Mouse (Mus musculus) kidney, postnatal 0 days (tissue): Measurements from ENCODE around the gene Lpcat3. TPM values are rescaled to one million over a fixed set of nuclear protein-coding genes. Genes with fewer than 3 reads are reported as not detected.

Experiments
- ATAC-seq: fragments of 200-750 bp; cut with Nextera tagmentation; replicated peaks from 2 replicates; pipeline ENCODE4 v1.8.0; 2017; ENCODE audit warnings: low read depth, moderate number of reproducible peaks, moderate TSS enrichment, moderate library complexity; ENCODE audit not compliant: low FRiP score
- DNase-seq: peaks from one replicate; pipeline ENCODE4 v3.0.0-alpha.2; 2016; ENCODE audit warnings: low spot score
- H3K27ac ChIP-seq: fragments of 300-500 bp; sonication (generic); 2 replicates; pipeline ENCODE4 v1.5.1; 2014; ENCODE audit warnings: mild to moderate bottlenecking
- H3K27me3 ChIP-seq: fragments of 300-500 bp; sonication (generic); 2 replicates; pipeline ENCODE4 v1.6.1; 2014; ENCODE audit warnings: low read length, mixed read lengths; ENCODE audit not compliant: insufficient read depth
- H3K36me3 ChIP-seq: fragments of 300-500 bp; sonication (generic); 2 replicates; pipeline ENCODE4 v1.6.1; 2014; ENCODE audit warnings: low read length, mixed read lengths; ENCODE audit not compliant: insufficient read depth
- H3K4me1 ChIP-seq: fragments of 300-500 bp; sonication (generic); replicated peaks from 2 replicates; pipeline ENCODE4 v1.6.1; 2014; ENCODE audit warnings: antibody characterized with exemption, low read length, mixed read lengths; ENCODE audit not compliant: insufficient read depth
- H3K4me2 ChIP-seq: fragments of 300-500 bp; sonication (generic); 2 replicates; pipeline ENCODE4 v1.6.1; 2014; ENCODE audit warnings: mild to moderate bottlenecking, low read length, moderate library complexity, mixed read lengths
- H3K4me3 ChIP-seq: fragments of 300-500 bp; sonication (generic); replicated peaks from 2 replicates; pipeline ENCODE4 v1.5.1; 2014; ENCODE audit warnings: low read depth, low read length
- H3K9ac ChIP-seq: fragments of 300-500 bp; sonication (generic); 2 replicates; pipeline ENCODE4 v1.6.1; 2014; ENCODE audit warnings: low read depth, low read length
- H3K9me3 ChIP-seq: fragments of 300-500 bp; sonication (generic); replicated peaks from 2 replicates; pipeline ENCODE4 v1.6.1; 2016; ENCODE audit warnings: low read length, inconsistent platforms, mixed read lengths
- CTCF ChIP-seq: IDR thresholded peaks from 2 replicates; pipeline ENCODE4 v1.5.1; 2016; ENCODE audit warnings: antibody characterized with exemption, low read depth, mild to moderate bottlenecking, moderate library complexity
- WGBS: fragments of 180-500 bp; shearing (Covaris S2); extraction: QIAGEN DNeasy Blood & Tissue Kit; methylation state at CpG from one replicate; pipeline ENCODE4 v1.1.7; 2014; 5-methylcytosine and 5-hydroxymethylcytosine counted together
- polyA plus RNA-seq: library from polyadenylated mRNA; unstranded; fragments of >200 nt; fragmentation: Nextera tagmentation; extraction: Ambion mirVana; gene quantifications from 2 replicates; pipeline ENCODE4 v1.2.1, GENCODE M21; 2015

Lpcat3 gene
- polyA plus RNA-seq, 1 experiment from 2014 or later: 90.6 TPM

DNA sequence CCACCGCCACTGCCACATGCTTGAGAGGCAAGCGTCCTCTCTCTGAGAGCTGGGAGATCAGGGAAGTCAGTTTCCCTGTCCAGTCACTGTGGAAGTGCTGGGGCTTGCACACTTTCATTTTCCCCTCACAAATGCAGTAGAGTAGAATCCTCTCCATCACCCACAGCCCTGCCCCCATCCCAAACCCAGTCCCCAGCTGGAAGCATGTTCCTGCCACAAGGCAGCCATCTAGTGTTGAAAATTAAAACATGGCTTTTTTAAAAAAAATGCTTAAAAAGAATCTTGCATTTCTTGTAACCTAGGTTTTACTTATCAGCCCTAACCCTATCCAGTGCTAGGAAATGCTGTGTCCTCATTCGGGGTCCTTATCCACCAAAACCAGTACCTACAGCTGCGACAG is 22.8 kb upstream of the Lpcat3 start:
- Histone ChIP-seq H3K9me3 (no peaks in the 10 kb centered on the region), H3K4me1 (no peaks in the 10 kb centered on the region), H3K9ac (no peak overlapping the region), H3K4me2 (no peak overlapping the region), H3K36me3 (no peaks in the 10 kb centered on the region), H3K27me3 (no peaks in the 10 kb centered on the region), H3K4me3 (no peak overlapping the region), H3K27ac (no peak overlapping the region)
- no peak for ATAC-seq
- 73% methylated on average over 4 of the region's 4 CpGs for WGBS
- peak; percentile 42; the same call in 1 of the 2 replicates for TF ChIP-seq CTCF
- peak; percentile 21 for DNase-seq

DNA sequence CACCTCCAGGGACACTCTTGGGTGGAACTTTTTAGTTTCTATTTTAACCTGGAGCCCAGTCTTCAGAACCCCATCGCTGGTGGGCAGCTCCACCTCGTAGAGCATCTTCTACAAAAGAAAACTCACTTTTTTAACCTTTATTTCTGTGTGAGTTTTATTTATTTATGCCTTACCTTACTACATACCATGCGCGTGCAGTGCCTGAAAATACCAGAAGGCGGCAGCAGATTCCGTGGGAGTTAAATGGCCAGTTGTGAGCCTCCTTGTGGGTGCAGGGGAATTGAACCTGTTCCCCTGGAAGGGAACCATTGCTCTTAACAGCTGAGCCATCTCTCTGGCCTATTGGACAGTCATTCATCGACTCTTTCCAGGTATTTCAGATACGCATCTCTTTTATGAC is 21.8 kb upstream of the Lpcat3 start:
- Histone ChIP-seq H3K9ac (no peak overlapping the region), H3K4me3 (no peak overlapping the region), H3K4me2 (no peak overlapping the region), H3K27ac (no peak overlapping the region), H3K9me3 (no peaks in the 10 kb centered on the region), H3K4me1 (no peaks in the 10 kb centered on the region), H3K36me3 (no peaks in the 10 kb centered on the region), H3K27me3 (no peaks in the 10 kb centered on the region)
- DNase-seq (peak; percentile 52), ATAC-seq (peak; percentile 33; the same call in 1 of the 2 replicates)
- TF ChIP-seq CTCF: peak; percentile 74
- 36% methylated on average over 8 of the region's 8 CpGs for WGBS

DNA sequence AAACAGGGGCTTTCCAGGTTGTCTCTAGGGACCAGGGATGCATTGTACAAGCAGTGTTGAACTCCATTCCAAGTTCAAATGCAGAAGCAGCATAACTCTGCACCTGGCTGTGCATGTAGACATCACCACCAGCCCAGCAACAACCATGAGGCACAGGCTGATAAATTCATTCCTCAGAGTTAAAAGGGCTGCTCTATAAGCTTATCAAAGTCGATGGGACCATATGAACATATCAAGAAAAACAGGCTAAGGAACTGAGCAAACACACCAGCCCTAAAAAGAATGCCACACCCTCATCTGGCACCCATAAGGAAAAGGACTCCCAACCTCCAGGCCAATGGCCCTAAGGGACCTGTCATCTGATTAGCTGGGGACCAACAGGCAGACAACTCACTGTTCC is 16.4 kb upstream of the Lpcat3 start:
- Histone ChIP-seq H3K4me2 (no peak overlapping the region), H3K27me3 (no peaks in the 10 kb centered on the region), H3K4me3 (no peak overlapping the region), H3K4me1 (no peaks in the 10 kb centered on the region), H3K9me3 (no peaks in the 10 kb centered on the region), H3K9ac (no peak overlapping the region), H3K36me3 (no peaks in the 10 kb centered on the region), H3K27ac (no peak overlapping the region)
- ATAC-seq (no peak), DNase-seq (no peak)
- no peak for TF ChIP-seq CTCF
- WGBS: 89% methylated on average over 1 of the region's 1 CpGs

DNA sequence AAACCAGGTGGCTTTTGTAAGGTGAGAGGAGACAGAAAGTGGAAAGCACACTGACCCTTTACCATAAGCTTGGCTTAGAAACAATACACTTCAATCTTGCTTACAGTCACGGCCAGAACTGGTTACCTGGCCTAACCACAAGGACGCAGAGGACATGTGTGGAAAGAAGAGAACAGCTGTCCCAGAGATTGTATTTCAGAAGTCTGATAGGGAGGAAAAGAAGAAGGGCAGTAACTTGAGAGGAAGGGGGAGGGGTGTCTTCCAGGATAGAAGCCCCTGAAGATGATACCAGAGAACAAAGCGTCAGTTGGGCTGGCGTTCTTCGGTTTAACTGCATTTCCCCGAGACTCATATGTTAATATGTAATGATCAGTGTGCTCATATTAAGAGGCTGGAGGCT is 6.9 kb upstream of the Lpcat3 start:
- ATAC-seq: 0 out of 2 replicates have a peak, but pooled peaks have one; percentile 25
- WGBS: 30% methylated on average over 6 of the region's 6 CpGs
- H3K27ac ChIP-seq: no peak overlapping the region

DNA sequence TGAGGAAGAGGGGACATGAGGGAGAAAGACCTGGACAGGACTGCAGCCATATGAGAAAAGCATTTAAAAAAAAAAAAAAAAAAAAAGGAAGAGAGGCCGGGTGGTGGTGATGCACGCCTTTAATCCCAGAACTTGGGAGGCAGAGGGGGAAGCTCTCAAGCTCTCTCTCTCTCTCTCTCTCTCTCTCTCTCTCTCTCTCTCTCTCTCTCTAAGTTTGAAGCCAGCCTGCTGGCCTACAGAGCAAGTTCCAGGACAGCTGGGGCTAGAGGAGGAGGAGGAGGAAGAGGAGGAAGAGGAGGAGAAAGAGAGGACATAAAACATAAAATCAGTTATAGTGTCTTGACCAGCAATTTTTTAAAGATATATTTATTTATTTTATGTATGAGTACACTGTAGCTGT is 4.8 kb upstream of the Lpcat3 start:
- no peaks in the 10 kb centered on the region for H3K36me3 ChIP-seq
- WGBS: 50% methylated on average over 2 of the region's 2 CpGs
- no peak overlapping the region for H3K4me2 ChIP-seq
- H3K9me3 ChIP-seq: no peaks in the 10 kb centered on the region
- H3K4me1 ChIP-seq: no peaks in the 10 kb centered on the region
- no peak overlapping the region for H3K9ac ChIP-seq
- no peak for ATAC-seq
- DNase-seq: no peak
- H3K27me3 ChIP-seq: no peaks in the 10 kb centered on the region
- no peak overlapping the region for H3K27ac ChIP-seq
- no peak overlapping the region for H3K4me3 ChIP-seq
- no peak for TF ChIP-seq CTCF

More for the DNA sequence above, 6.9 kb upstream of the Lpcat3 start:
- Histone ChIP-seq H3K36me3 (no peaks in the 10 kb centered on the region), H3K27me3 (no peaks in the 10 kb centered on the region), H3K9me3 (no peaks in the 10 kb centered on the region), H3K4me1 (no peaks in the 10 kb centered on the region), H3K4me2 (no peak overlapping the region), H3K4me3 (no peak overlapping the region), H3K9ac (no peak overlapping the region)
- no peak for TF ChIP-seq CTCF
- DNase-seq: peak; percentile 66

DNA sequence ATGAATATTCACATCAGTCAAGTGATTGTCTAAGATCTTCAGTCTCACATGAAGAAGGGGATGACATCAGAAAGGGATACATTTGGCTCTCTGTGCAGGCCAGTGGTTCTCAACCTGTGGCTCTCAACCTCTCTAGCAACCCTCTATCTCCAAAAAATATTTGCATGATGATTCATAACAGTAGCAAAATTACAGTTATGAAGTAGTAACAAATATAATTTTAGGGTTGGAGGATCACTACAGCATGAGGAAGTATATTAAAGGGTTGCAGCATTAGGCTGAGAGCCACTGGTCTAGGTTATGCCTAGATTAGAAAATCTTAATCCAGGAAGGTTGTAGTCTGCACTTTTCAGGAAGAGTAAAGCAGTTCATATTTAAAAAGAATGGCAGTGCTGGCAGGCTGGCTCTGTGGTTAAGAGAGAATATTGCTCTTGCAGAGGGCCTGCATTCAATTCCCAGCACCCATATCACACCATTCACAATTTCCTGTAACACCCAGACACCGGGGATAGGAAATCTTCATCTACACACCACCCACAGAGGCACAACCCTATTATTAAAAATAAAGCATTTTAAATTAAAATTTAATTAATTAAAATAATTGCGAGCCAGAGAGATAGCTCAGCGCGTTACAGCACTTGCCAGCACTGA is 1.5 kb upstream of the Lpcat3 start:
- H3K9ac ChIP-seq: no peak overlapping the region
- ATAC-seq: no peak
- no peak overlapping the region for H3K4me2 ChIP-seq
- H3K27me3 ChIP-seq: no peaks in the 10 kb centered on the region
- no peak overlapping the region for H3K27ac ChIP-seq
- no peaks in the 10 kb centered on the region for H3K9me3 ChIP-seq
- H3K36me3 ChIP-seq: no peaks in the 10 kb centered on the region
- DNase-seq: no peak
- WGBS: 96% methylated on average over 4 of the region's 4 CpGs
- 0 out of 2 replicates have a peak, but pooled peaks cover 4% of the 10 kb centered on the region for H3K4me1 ChIP-seq
- H3K4me3 ChIP-seq: no peak overlapping the region
- no peak for TF ChIP-seq CTCF
